Mouse (Mus musculus): ENCODE results near the gene Pparg. TPM values are rescaled to one million over a fixed set of nuclear protein-coding genes. Genes with fewer than 3 reads are reported as not detected.
A peak's percentile ranks its signal among the peaks of the same experiment; 100 is the strongest.

Gene Pparg
- polyA plus RNA-seq, 1 experiment from 2014 or later: 9.4 TPM

DNA sequence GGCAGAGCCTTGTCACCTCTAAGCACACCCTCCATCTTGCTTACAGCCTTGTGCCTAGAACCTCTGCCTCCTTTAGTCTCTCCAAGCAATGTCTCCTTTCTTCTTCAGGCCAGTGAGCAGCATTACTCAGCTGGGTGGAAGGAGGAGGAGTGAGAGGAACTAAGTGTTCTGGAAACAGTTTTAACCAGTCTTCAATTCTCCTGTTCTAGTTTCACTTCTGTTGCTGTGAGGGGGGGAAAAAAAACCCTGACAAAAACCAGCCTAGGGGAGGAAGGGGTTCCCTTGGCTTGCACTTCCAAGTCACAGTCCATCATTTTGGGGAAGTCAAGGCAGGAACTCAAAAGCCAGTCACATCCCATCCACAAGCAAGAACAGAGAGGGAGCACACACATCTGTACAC, 29.8 kb upstream of the Pparg start:
- H3K9ac ChIP-seq: no peak overlapping the region
- no peak overlapping the region for H3K27ac ChIP-seq (replicated peaks)
- no peaks in the 10 kb centered on the region for H3K9me3 ChIP-seq (replicated peaks)
- H3K36me3 ChIP-seq: no peaks in the 10 kb centered on the region
- H3K4me2 ChIP-seq (replicated peaks): no peak overlapping the region
- no peak overlapping the region for H3K4me3 ChIP-seq (replicated peaks)
- no peak for ATAC-seq (ENCODE audit: insufficient number of reproducible peaks, low FRiP score, low TSS enrichment, low read depth)
- no peaks in the 10 kb centered on the region for H3K27me3 ChIP-seq
- peaks cover 6% of the 10 kb centered on the region; the same call in 1 of the 2 replicates for H3K4me1 ChIP-seq

DNA sequence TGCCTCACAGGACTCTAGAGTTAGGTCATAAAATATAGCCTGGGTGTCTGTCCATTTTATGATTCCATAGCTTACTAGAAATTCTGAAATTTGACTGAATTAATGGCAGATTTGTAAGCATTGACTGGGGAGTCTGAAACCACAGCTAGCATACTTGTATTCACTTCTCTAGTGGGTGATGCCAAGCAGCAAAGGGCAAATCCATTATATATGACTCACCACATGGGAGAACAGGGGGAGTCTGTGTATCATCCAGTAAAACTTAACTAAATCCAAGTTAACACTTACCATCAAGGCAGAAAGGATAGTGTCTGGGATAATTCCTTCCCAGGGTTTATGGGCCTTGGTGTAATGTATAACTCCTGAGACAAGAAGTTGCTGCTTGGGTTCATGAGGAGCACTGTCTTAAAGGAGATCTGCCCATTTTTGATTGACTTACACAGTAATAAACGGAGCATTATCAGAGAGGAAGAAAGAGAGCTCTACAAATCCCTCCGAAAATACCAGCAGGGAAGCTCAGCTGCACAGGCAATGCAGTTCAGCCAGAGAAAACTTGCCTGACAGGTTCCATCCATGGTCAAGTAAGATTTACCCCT, 27.6 kb upstream of the Pparg start:
- ATAC-seq (ENCODE audit: insufficient number of reproducible peaks, low FRiP score, low TSS enrichment, low read depth): no peak
- peaks cover 6% of the 10 kb centered on the region; the same call in 1 of the 2 replicates for H3K4me1 ChIP-seq
- H3K4me3 ChIP-seq (replicated peaks): no peak overlapping the region
- no peaks in the 10 kb centered on the region for H3K36me3 ChIP-seq
- no peaks in the 10 kb centered on the region for H3K27me3 ChIP-seq
- WGBS: 54% methylated on average over 2 of the region's 2 CpGs
- no peaks in the 10 kb centered on the region for H3K9me3 ChIP-seq (replicated peaks)
- H3K9ac ChIP-seq: no peak overlapping the region
- no peak overlapping the region for H3K4me2 ChIP-seq (replicated peaks)
- no peak overlapping the region for H3K27ac ChIP-seq (replicated peaks)

GRCm38 (mm10) chr6:115335536-115335935, 25.2 kb upstream of the Pparg start:
- ATAC-seq (ENCODE audit: insufficient number of reproducible peaks, low FRiP score, low TSS enrichment, low read depth): no peak
- no peaks in the 10 kb centered on the region for H3K9me3 ChIP-seq (replicated peaks)

DNA sequence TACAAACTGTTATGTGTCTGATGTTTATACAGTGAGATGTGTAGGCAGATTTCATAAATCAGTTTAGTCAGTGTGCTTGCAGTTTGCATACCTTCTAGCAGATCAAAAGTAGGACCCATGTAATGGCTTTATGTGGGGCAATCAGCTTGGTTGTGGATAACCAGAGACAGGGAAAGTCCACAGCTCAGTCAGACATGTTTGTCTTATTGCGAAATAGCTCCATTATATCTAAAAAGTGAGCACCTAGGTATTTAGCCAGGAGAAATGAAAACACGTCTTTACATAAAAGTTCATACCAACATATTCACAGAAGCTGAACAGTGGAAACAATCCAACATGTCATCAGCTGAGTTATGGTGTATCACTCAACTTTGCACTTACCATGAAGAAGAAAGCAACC, 20.7 kb upstream of the Pparg start:
- Histone ChIP-seq H3K4me3 (replicated peaks) (no peak overlapping the region), H3K9me3 (replicated peaks) (no peaks in the 10 kb centered on the region), H3K4me2 (replicated peaks) (no peak overlapping the region), H3K27ac (replicated peaks) (no peak overlapping the region), H3K36me3 (no peaks in the 10 kb centered on the region), H3K4me1 (no peaks in the 10 kb centered on the region), H3K27me3 (no peaks in the 10 kb centered on the region; the same call in 1 of the 2 replicates), H3K9ac (no peak overlapping the region)
- no peak for ATAC-seq (ENCODE audit: insufficient number of reproducible peaks, low FRiP score, low TSS enrichment, low read depth)
- WGBS: 81% methylated on average over 2 of the region's 2 CpGs

More at GRCm38 (mm10) chr6:115335536-115335935, 25.2 kb upstream of the Pparg start:
- Histone ChIP-seq H3K9ac (no peak overlapping the region), H3K4me1 (peaks cover 6% of the 10 kb centered on the region; the same call in 1 of the 2 replicates), H3K27me3 (no peaks in the 10 kb centered on the region), H3K36me3 (no peaks in the 10 kb centered on the region), H3K4me2 (replicated peaks) (no peak overlapping the region), H3K4me3 (replicated peaks) (no peak overlapping the region), H3K27ac (replicated peaks) (no peak overlapping the region)
- 52% methylated on average over 6 of the region's 6 CpGs for WGBS

- Histone ChIP-seq H3K9ac (no peak overlapping the region), H3K4me2 (replicated peaks) (no peak overlapping the region), H3K9me3 (replicated peaks) (no peaks in the 10 kb centered on the region), H3K36me3 (no peaks in the 10 kb centered on the region), H3K27ac (replicated peaks) (no peak overlapping the region), H3K27me3 (no peaks in the 10 kb centered on the region; the same call in 1 of the 2 replicates), H3K4me1 (no peaks in the 10 kb centered on the region), H3K4me3 (replicated peaks) (no peak overlapping the region)
- WGBS: 71% methylated on average over 4 of the region's 4 CpGs
- ATAC-seq (ENCODE audit: insufficient number of reproducible peaks, low FRiP score, low TSS enrichment, low read depth): no peak
These were observed 17.7 kb upstream of the Pparg start for GRCm38 (mm10) chr6:115343096-115343495.

GRCm38 (mm10) chr6:115343570-115343969, 17.2 kb upstream of the Pparg start:
- no peak overlapping the region for H3K27ac ChIP-seq (replicated peaks)
- no peak overlapping the region for H3K4me3 ChIP-seq (replicated peaks)
- WGBS: 53% methylated on average over 5 of the region's 5 CpGs
- H3K9me3 ChIP-seq (replicated peaks): no peaks in the 10 kb centered on the region
- H3K27me3 ChIP-seq: no peaks in the 10 kb centered on the region; the same call in 1 of the 2 replicates
- ATAC-seq (ENCODE audit: insufficient number of reproducible peaks, low FRiP score, low TSS enrichment, low read depth): no peak
- no peaks in the 10 kb centered on the region for H3K4me1 ChIP-seq
- no peaks in the 10 kb centered on the region for H3K36me3 ChIP-seq
- H3K4me2 ChIP-seq (replicated peaks): no peak overlapping the region
- H3K9ac ChIP-seq: no peak overlapping the region

DNA sequence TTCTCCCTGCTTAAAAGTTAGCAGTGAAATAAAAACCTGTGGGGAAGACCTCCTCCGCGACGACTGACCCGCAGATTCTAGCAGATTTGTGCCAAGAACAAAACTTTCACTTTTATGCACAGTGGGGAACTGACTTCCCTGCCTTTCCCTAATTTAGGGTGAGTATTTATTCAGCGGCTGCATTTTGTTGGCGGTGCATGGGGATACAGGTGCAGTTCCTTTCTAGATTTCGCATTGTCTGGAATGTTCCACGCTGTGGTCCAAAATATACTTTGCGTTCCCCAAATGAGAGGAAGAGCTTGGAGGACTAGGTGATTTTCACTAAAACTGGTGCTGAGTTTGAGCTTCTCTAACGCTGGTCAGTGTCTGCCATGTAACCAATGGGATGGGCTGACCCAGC, 16.6 kb upstream of the Pparg start:
- ATAC-seq (ENCODE audit: insufficient number of reproducible peaks, low FRiP score, low TSS enrichment, low read depth): no peak
- Histone ChIP-seq H3K27me3 (no peaks in the 10 kb centered on the region; the same call in 1 of the 2 replicates), H3K4me3 (replicated peaks) (no peak overlapping the region), H3K9me3 (replicated peaks) (no peaks in the 10 kb centered on the region), H3K4me1 (no peaks in the 10 kb centered on the region), H3K27ac (replicated peaks) (no peak overlapping the region), H3K36me3 (no peaks in the 10 kb centered on the region), H3K9ac (no peak overlapping the region), H3K4me2 (replicated peaks) (no peak overlapping the region)
- 33% methylated on average over 10 of the region's 10 CpGs for WGBS

GRCm38 (mm10) chr6:115344513-115344912, 16.2 kb upstream of the Pparg start:
- ATAC-seq (ENCODE audit: insufficient number of reproducible peaks, low FRiP score, low TSS enrichment, low read depth): no peak
- 34% methylated on average over 11 of the region's 11 CpGs for WGBS
- no peak overlapping the region for H3K4me2 ChIP-seq (replicated peaks)
- H3K4me1 ChIP-seq: 0 out of 2 replicates have a peak, but pooled peaks cover 2% of the 10 kb centered on the region
- H3K36me3 ChIP-seq: no peaks in the 10 kb centered on the region
- no peak overlapping the region for H3K27ac ChIP-seq (replicated peaks)
- H3K4me3 ChIP-seq (replicated peaks): no peak overlapping the region
- H3K27me3 ChIP-seq: no peaks in the 10 kb centered on the region; the same call in 1 of the 2 replicates
- H3K9me3 ChIP-seq (replicated peaks): no peaks in the 10 kb centered on the region
- H3K9ac ChIP-seq: no peak overlapping the region

DNA sequence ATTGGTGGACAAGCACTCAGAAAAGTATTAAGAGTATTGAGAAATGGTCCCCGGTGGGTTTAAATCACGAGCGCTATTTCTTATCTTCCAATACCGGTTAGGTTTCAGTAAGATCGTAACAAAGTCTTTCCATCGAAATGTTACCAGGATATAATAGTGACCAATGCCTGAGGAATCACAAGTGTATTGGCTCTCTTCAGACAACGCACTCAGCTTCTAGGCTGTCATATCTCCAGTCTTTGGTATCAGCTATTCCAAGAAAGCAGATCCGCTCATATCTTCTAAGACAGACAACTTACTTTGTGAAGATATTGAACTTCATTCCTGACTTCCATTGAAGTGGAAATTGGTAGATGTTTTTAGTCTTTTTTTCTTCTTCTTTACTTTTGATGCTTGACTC, 15.7 kb upstream of the Pparg start:
- H3K36me3 ChIP-seq: no peaks in the 10 kb centered on the region
- H3K27me3 ChIP-seq: no peaks in the 10 kb centered on the region; the same call in 1 of the 2 replicates
- no peak overlapping the region for H3K4me2 ChIP-seq (replicated peaks)
- no peaks in the 10 kb centered on the region for H3K9me3 ChIP-seq (replicated peaks)
- ATAC-seq (ENCODE audit: insufficient number of reproducible peaks, low FRiP score, low TSS enrichment, low read depth): no peak
- H3K9ac ChIP-seq: no peak overlapping the region
- H3K4me1 ChIP-seq: 0 out of 2 replicates have a peak, but pooled peaks cover 2% of the 10 kb centered on the region
- H3K4me3 ChIP-seq (replicated peaks): no peak overlapping the region
- H3K27ac ChIP-seq (replicated peaks): no peak overlapping the region
- 87% methylated on average over 8 of the region's 8 CpGs for WGBS

DNA sequence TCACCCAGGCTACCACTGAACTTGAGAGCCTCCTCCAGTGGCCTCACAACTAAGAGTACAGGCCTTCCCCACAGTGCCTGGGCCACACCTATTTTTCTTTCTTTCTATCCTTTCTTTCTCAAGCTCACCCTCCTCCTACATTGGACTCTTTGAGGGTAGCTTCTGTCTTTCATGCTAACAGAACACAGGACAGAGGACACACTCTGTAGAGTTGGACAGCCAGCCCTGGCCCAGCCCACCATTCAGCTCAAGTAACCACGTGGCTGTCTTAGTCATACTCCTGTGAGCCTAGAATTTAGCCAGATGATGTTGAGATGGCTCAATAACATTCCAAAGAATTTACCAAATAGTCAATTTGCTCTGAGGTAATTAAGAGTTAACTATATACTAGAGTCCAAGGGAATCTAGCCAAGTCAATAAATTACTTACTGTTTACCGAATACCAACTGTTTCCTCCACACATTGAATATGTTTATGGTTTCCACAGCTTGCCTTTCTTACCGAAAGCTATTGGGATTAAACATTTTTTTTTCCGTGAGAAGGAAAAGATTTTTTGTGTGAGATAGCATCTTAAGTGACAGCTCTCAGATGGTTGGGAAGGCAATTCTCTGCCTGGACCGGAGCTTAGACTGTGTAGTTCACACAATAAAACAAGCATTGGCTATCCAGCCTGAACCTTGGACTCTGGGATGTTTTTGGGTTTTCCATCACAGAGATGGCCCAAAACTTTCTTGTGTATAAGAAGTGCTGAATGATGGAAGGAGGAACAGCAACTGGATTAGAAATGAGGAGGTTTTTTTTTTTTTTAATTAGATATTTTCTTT, 10.9 kb upstream of the Pparg start:
- WGBS: 36% methylated on average over 5 of the region's 5 CpGs
- Histone ChIP-seq H3K4me3 (replicated peaks) (no peak overlapping the region), H3K9me3 (replicated peaks) (no peaks in the 10 kb centered on the region), H3K36me3 (no peaks in the 10 kb centered on the region), H3K27me3 (no peaks in the 10 kb centered on the region), H3K4me1 (0 out of 2 replicates have a peak, but pooled peaks cover 2% of the 10 kb centered on the region), H3K4me2 (replicated peaks) (no peak overlapping the region), H3K27ac (replicated peaks) (no peak overlapping the region), H3K9ac (no peak overlapping the region)
- no peak for ATAC-seq (ENCODE audit: insufficient number of reproducible peaks, low FRiP score, low TSS enrichment, low read depth)

DNA sequence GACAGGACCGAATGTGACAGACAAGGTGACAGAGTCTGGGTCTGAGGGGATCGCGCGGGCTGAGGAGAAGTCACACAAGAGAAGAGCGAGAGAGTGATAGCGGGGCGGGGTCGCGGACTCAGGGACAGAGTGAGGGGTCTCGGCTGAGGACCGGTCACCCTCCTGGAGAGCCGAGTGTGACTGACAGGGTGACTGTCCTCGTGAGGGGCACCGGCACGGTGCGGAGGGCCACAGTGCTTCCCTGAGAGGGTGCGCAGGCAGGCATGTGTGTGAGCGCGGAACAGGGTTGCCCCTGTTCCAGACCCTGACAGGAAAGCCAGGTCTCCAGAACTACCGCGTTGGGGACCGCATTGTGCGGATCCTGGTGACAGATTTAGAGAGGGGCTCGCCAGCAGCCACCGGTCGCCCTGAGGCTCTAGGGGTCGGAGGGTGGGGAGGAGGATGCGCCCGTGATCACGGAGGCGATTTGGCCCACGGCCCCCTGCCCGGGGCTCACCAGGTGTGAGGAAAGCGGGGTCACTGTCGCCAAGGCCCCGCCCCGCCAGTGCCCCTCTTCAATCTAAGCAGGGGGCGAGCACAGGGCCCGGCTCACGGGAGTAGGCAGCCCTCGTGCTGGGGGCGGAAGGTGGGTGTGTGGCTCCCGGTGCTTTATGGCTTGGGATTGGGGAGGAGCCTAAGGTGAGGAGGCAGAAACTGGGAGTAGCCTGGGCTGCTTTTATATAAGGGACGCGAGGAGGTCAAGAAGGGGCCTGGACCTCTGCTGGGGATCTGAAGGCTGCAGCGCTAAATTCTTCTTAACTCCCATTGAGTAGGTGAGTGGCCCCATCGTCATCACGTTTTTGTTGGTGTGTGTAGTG, 1.1 kb downstream of the Pparg start:
- Histone ChIP-seq H3K9me3 (replicated peaks) (0 out of 2 replicates have a peak, but pooled peaks cover 8% of the 10 kb centered on the region), H3K27ac (replicated peaks) (no peak overlapping the region), H3K9ac (peak overlapping the region; percentile 41), H3K27me3 (peaks cover 21% of the 10 kb centered on the region), H3K4me1 (peaks cover 16% of the 10 kb centered on the region), H3K36me3 (no peaks in the 10 kb centered on the region), H3K4me3 (replicated peaks) (peak overlapping the region; percentile 56), H3K4me2 (replicated peaks) (peak overlapping the region; percentile 98)
- ATAC-seq (ENCODE audit: insufficient number of reproducible peaks, low FRiP score, low TSS enrichment, low read depth): peak; percentile 65
- WGBS: 3% methylated on average over 48 of the region's 48 CpGs
